ENCODE assay signal across 24 mouse cellular contexts in genomic region chr9:104280725-104281495, GRCm38 (mm10). TPM values are rescaled to one million over a fixed set of nuclear protein-coding genes. Genes with fewer than 3 reads are reported as not detected.
DNase-seq lines count a peak whose midpoint lies in the region; ATAC-seq and TF ChIP-seq lines count a peak whose summit lies in the region.
"Had no signal": no experiment of that assay in that cellular context is flagged by ENCODE, and none has a peak within 500 bp of the region (broad histone marks: within the 10 kb centered on the region; RNA-seq: fewer than 3 reads in every experiment).

No protein-coding gene starts in this region.

- ATAC-seq in kidney, embryonic 16.5 days (ENCODE audit: low FRiP score, low TSS enrichment), result peak; percentile 39
- ATAC-seq in granulocyte monocyte progenitor cell, adult 5-6 weeks (replicated peaks; ENCODE audit: poor library complexity, severe bottlenecking), result peak; percentile 77
- peak; percentile 70 for ATAC-seq in monocyte, adult 5-6 weeks (replicated peaks; ENCODE audit: insufficient number of reproducible peaks, low FRiP score, low TSS enrichment, poor library complexity, severe bottlenecking)
- ATAC-seq: activated CD4-positive, CD25-positive, alpha-beta regulatory T cell, adult 4 months; forebrain, postnatal 0 days had no signal

- peak overlapping the region; percentile 89 for H3K27ac ChIP-seq in kidney, embryonic 16.5 days (ENCODE audit: low read length)
- H3K27ac ChIP-seq in kidney, adult 2 months (ENCODE audit: insufficient read depth, low read depth, low read length), result no peak overlapping the region
- H3K27ac ChIP-seq in MEL (ENCODE audit: control insufficient read depth, low read depth, low read length), result no peak overlapping the region
- H3K27ac ChIP-seq: embryonic facial prominence, embryonic 15.5 days; heart, embryonic 15.5 days; hindbrain, embryonic 10.5 days; macrophage; midbrain, embryonic 12.5 days; neural tube, embryonic 13.5 days had no signal

- no peak overlapping the region for H3K4me3 ChIP-seq in kidney, embryonic 16.5 days (ENCODE audit: low read length)
- H3K4me3 ChIP-seq in kidney, adult 2 months (ENCODE audit: insufficient read depth, low read depth, low read length), result no peak overlapping the region
- no peak overlapping the region for H3K4me3 ChIP-seq in MEL (ENCODE audit: control insufficient read depth in 1 of 2, insufficient read depth in 1 of 2, low read depth in 2 of 2, low read length in 2 of 2)
- H3K4me3 ChIP-seq: embryonic facial prominence, embryonic 15.5 days; heart, embryonic 15.5 days; hindbrain, embryonic 10.5 days; midbrain, embryonic 12.5 days; neural tube, embryonic 13.5 days had no signal

- H3K4me2 ChIP-seq in kidney, embryonic 16.5 days (replicated peaks; ENCODE audit: low read depth, low read length), result 0 out of 2 replicates have a peak overlapping the region, but pooled peaks have one; percentile 4
- H3K4me2 ChIP-seq: embryonic facial prominence, embryonic 15.5 days; heart, embryonic 15.5 days; lung, embryonic 14.5 days; midbrain, embryonic 12.5 days; neural tube, embryonic 13.5 days had no signal

- H3K79me2 ChIP-seq in MEL (ENCODE audit: control insufficient read depth, insufficient read depth, low read length, poor library complexity), result no peaks in the 10 kb centered on the region

- no peak for TF ChIP-seq POLR2A in kidney, adult 2 months (IDR thresholded peaks at IDR 0.05; ENCODE audit: low read depth, low read length)
- TF ChIP-seq POLR2A in MEL (IDR thresholded peaks at IDR 0.05; ENCODE audit: control insufficient read depth in 1 of 2, insufficient read depth in 1 of 2, low read depth in 1 of 2, low read length in 2 of 2, poor library complexity in 1 of 2), result no peak

- no peak for TF ChIP-seq RAD21 in MEL (IDR thresholded peaks at IDR 0.05; ENCODE audit: low read depth, low read length)

- no peak overlapping the region for H3K9ac ChIP-seq in kidney, embryonic 16.5 days (replicated peaks; ENCODE audit: low read length)
- no peak overlapping the region for H3K9ac ChIP-seq in MEL (ENCODE audit: control insufficient read depth, low read depth, low read length, poor library complexity, severe bottlenecking)
- H3K9ac ChIP-seq: embryonic facial prominence, embryonic 15.5 days; forebrain, postnatal 0 days; heart, embryonic 15.5 days; lung, embryonic 14.5 days; midbrain, embryonic 12.5 days; neural tube, embryonic 13.5 days had no signal

- peaks cover 20% of the 10 kb centered on the region for H3K4me1 ChIP-seq in kidney, embryonic 16.5 days (ENCODE audit: insufficient read depth, low read length)
- H3K4me1 ChIP-seq in kidney, adult 2 months (ENCODE audit: control insufficient read depth, insufficient read depth, low read length), result peaks cover 11% of the 10 kb centered on the region; the same call in 1 of the 2 replicates
- no peaks in the 10 kb centered on the region; a peak in 1 of 4 replicates for H3K4me1 ChIP-seq in MEL (ENCODE audit: control insufficient read depth in 1 of 2, insufficient read depth in 2 of 2, low read length in 2 of 2)
- H3K4me1 ChIP-seq: embryonic facial prominence, embryonic 15.5 days; midbrain, embryonic 12.5 days; neural tube, embryonic 13.5 days had no signal

- TF ChIP-seq EP300 in MEL (IDR thresholded peaks at IDR 0.05; ENCODE audit: low read depth in 1 of 2, low read length in 2 of 2), result no peak

- H3K27me3 ChIP-seq in kidney, embryonic 16.5 days (ENCODE audit: insufficient read depth, low read length), result no peaks in the 10 kb centered on the region
- no peaks in the 10 kb centered on the region for H3K27me3 ChIP-seq in kidney, adult 2 months (replicated peaks; ENCODE audit: control insufficient read depth, insufficient read depth, low read length)
- peaks cover 2 to 4% of the 10 kb centered on the region in 2 experiments; a peak in 3 of 4 replicates for H3K27me3 ChIP-seq in MEL (ENCODE audit: control insufficient read depth in 1 of 2, insufficient read depth in 2 of 2, low read length in 2 of 2)
- H3K27me3 ChIP-seq: embryonic facial prominence, embryonic 15.5 days; midbrain, embryonic 12.5 days; neural tube, embryonic 13.5 days had no signal

- H3K36me3 ChIP-seq in kidney, embryonic 16.5 days (ENCODE audit: insufficient read depth, low read length), result no peaks in the 10 kb centered on the region
- H3K36me3 ChIP-seq in kidney, adult 2 months (ENCODE audit: control insufficient read depth, insufficient read depth, low read length), result no peaks in the 10 kb centered on the region
- peaks cover 0 to 2% of the 10 kb centered on the region in 2 experiments; a peak in 1 of 4 replicates for H3K36me3 ChIP-seq in MEL (ENCODE audit: control insufficient read depth in 1 of 2, insufficient read depth in 2 of 2, low read length in 2 of 2)
- H3K36me3 ChIP-seq: embryonic facial prominence, embryonic 15.5 days; heart, embryonic 15.5 days; hindbrain, embryonic 10.5 days; midbrain, embryonic 12.5 days; neural tube, embryonic 13.5 days had no signal

- no peak for TF ChIP-seq CTCF in kidney, adult 2 months (conservative IDR thresholded peaks at IDR 0.05; ENCODE audit: insufficient read depth, insufficient read length, low read depth, low read length)
- TF ChIP-seq CTCF in MEL (IDR thresholded peaks at IDR 0.05 in 2 of 3, conservative IDR thresholded peaks at IDR 0.05 in 1 of 3; ENCODE audit: control insufficient read depth in 1 of 3, insufficient read depth in 1 of 3, low read depth in 2 of 3, low read length in 3 of 3, poor library complexity in 1 of 3, severe bottlenecking in 1 of 3), result no peak

- DNase-seq in kidney, adult 2 months, result no peak
- no peak for DNase-seq in MEL (ENCODE audit: low read depth, low spot score)
- no peak for DNase-seq in testis, postnatal 14 days (ENCODE audit: low spot score)
- no peak for DNase-seq in right cerebral cortex, postnatal 14 days
- no peak for DNase-seq in heart, adult 18-20 months
- DNase-seq: adrenal gland, postnatal 10 days; cerebellum, adult 11-12 months; cerebellum, postnatal 14 days; embryo, embryonic 11 days; forebrain, postnatal 0 days; kidney, postnatal 14 days; left cerebral cortex, postnatal 4 days; liver; lung, embryonic 14.5 days had no signal

- no peaks in the 10 kb centered on the region for H3K9me3 ChIP-seq in kidney, embryonic 16.5 days (ENCODE audit: low read length)
- H3K9me3 ChIP-seq in MEL (replicated peaks; ENCODE audit: insufficient read depth, low read length), result no peaks in the 10 kb centered on the region
- H3K9me3 ChIP-seq: embryonic facial prominence, embryonic 15.5 days; heart, embryonic 15.5 days; hindbrain, embryonic 10.5 days; midbrain, embryonic 12.5 days; neural tube, embryonic 13.5 days had no signal

- WGBS in kidney, embryonic 16.5 days, result 42% methylated on average over 8 of the region's 8 CpGs
- WGBS in kidney, adult 2 months, result 47% methylated on average over 8 of the region's 8 CpGs

TF ChIP-seq in MEL, 35 proteins besides CTCF, POLR2A, EP300 and RAD21:
- peak; percentile 78 for TF ChIP-seq USF1 (IDR thresholded peaks at IDR 0.05; ENCODE audit: low read depth, low read length)
- TF ChIP-seq BHLHE40 (IDR thresholded peaks at IDR 0.05; ENCODE audit: borderline replicate concordance, low read depth, low read length), result peak; percentile 62; the same call in 1 of the 2 replicates
- no peak for TF ChIP-seq MAZ (IDR thresholded peaks at IDR 0.05; ENCODE audit: low read depth, low read length)

RNA-seq across cellular contexts. Expression of gene Dnajc13, which starts 18.2 kb away (rescaled TPM):
- 23.4 and 25.7 TPM in 2 replicates for polyA plus RNA-seq in kidney, embryonic 16.5 days (2015; fragmentation: Nextera tagmentation; extraction: Ambion mirVana)
- polyA plus RNA-seq in kidney, adult 2 months (2012; rRNA removed), result 104 and 129 TPM in 2 replicates
- total RNA-seq in MEL (2012; rRNA removed), result 24.1 and 26.4 TPM in 2 replicates
- polyA plus RNA-seq in MEL (2012; ENCODE audit: insufficient read depth in 1 of 2, insufficient read length in 2 of 2, low read depth in 1 of 2, low replicate concordance in 2 of 2, missing spikeins in 1 of 2), result 10 to 100 TPM; 31.1 to 59.0 TPM
- total RNA-seq in granulocyte monocyte progenitor cell, adult 5-6 weeks (2014; fragmentation: Nextera tagmentation), result 62.3 and 102 TPM in 2 replicates
- total RNA-seq in granulocyte monocyte progenitor cell, adult 5-6 weeks (2017), result 48.9 and 53.9 TPM in 2 replicates
- 47.2 to 73.2 TPM (median 72.4 TPM) in 3 replicates for total RNA-seq in monocyte, adult 5-6 weeks (2017)
- total RNA-seq in heart, adult 18-20 months (2021), result 10 to 100 TPM; 32.5 to 33.3 TPM

RNA-seq across cellular contexts. Expression of gene Acpp, which starts 56.6 kb away (rescaled TPM):
- 1.9 and 2.0 TPM in 2 replicates for polyA plus RNA-seq in kidney, embryonic 16.5 days (2015; fragmentation: Nextera tagmentation; extraction: Ambion mirVana)
- 4.6 and 5.4 TPM in 2 replicates for polyA plus RNA-seq in kidney, adult 2 months (2012; rRNA removed)
- not detected in 2 replicates for total RNA-seq in MEL (2012; rRNA removed)
- polyA plus RNA-seq in MEL (2012; ENCODE audit: insufficient read depth in 1 of 2, insufficient read length in 2 of 2, low read depth in 1 of 2, low replicate concordance in 2 of 2, missing spikeins in 1 of 2), result under 1 TPM in 1 of 2 experiments, not detected in 1; 0.03 TPM
- total RNA-seq in granulocyte monocyte progenitor cell, adult 5-6 weeks (2014; fragmentation: Nextera tagmentation), result 1.2 and 4.6 TPM in 2 replicates
- total RNA-seq in granulocyte monocyte progenitor cell, adult 5-6 weeks (2017), result 2.8 and 3.0 TPM in 2 replicates
- total RNA-seq in monocyte, adult 5-6 weeks (2017), result 3.9 to 15.1 TPM (median 12.7 TPM) in 3 replicates
- under 1 TPM; 0.10 to 0.23 TPM for total RNA-seq in heart, adult 18-20 months (2021)
